Mouse (Mus musculus): ENCODE results near the gene Psmd6. TPM values are rescaled to one million over a fixed set of nuclear protein-coding genes. Genes with fewer than 3 reads are reported as not detected.

The Psmd6 gene
- polyA plus RNA-seq (2014; fragmentation: Illumina TruSeq; extraction: RNeasy Lipid Tissue Mini Kit (QIAGEN cat#74804); ENCODE audit: low replicate concordance), result 125 TPM

GRCm38 (mm10) chr14:14120230-14121096, at the start of gene Psmd6:
TSS of gene Psmd6 (minus strand) at chr14:14120984.

Other genes with a start within 250 kb of the Psmd6 start
- gene Gm281, start 206.5 kb downstream of the Psmd6 start, polyA plus RNA-seq (2014; fragmentation: Illumina TruSeq; extraction: RNeasy Lipid Tissue Mini Kit (QIAGEN cat#74804); ENCODE audit: low replicate concordance), result not detected
- 36.0 TPM for gene Atxn7, start 159.5 kb downstream of the Psmd6 start, polyA plus RNA-seq (2014; fragmentation: Illumina TruSeq; extraction: RNeasy Lipid Tissue Mini Kit (QIAGEN cat#74804); ENCODE audit: low replicate concordance)
- 662 TPM for gene Thoc7, start 159.1 kb downstream of the Psmd6 start, polyA plus RNA-seq (2014; fragmentation: Illumina TruSeq; extraction: RNeasy Lipid Tissue Mini Kit (QIAGEN cat#74804); ENCODE audit: low replicate concordance)
- gene Olfr720, start 65.9 kb upstream of the Psmd6 start, polyA plus RNA-seq (2014; fragmentation: Illumina TruSeq; extraction: RNeasy Lipid Tissue Mini Kit (QIAGEN cat#74804); ENCODE audit: low replicate concordance), result not detected
- gene Olfr31, start 201.8 kb upstream of the Psmd6 start, polyA plus RNA-seq (2014; fragmentation: Illumina TruSeq; extraction: RNeasy Lipid Tissue Mini Kit (QIAGEN cat#74804); ENCODE audit: low replicate concordance), result not detected
- not detected for gene Il3ra, start 225.3 kb upstream of the Psmd6 start, polyA plus RNA-seq (2014; fragmentation: Illumina TruSeq; extraction: RNeasy Lipid Tissue Mini Kit (QIAGEN cat#74804); ENCODE audit: low replicate concordance)

Measured in small intestine, adult 10 weeks (tissue).